Mouse (Mus musculus) embryonic facial prominence, embryonic 10.5 days (tissue): ENCODE results near the gene Bdh1. TPM values are rescaled to one million over a fixed set of nuclear protein-coding genes. Genes with fewer than 3 reads are reported as not detected.

Source experiments
- DNase-seq: peaks from one replicate; pipeline ENCODE4 v3.0.0-alpha.2; 2017; ENCODE audit warnings: low spot score
- H3K27ac ChIP-seq: fragments of 300-500 bp; sonication (generic); replicated peaks from 2 replicates; pipeline ENCODE4 v1.5.1; 2016; ENCODE audit warnings: mild to moderate bottlenecking
- H3K27me3 ChIP-seq: fragments of 300-500 bp; sonication (generic); replicated peaks from 2 replicates; pipeline ENCODE4 v1.6.1; 2016; ENCODE audit warnings: low read depth, mild to moderate bottlenecking; ENCODE audit not compliant: poor library complexity, severe bottlenecking
- H3K36me3 ChIP-seq: fragments of 300-500 bp; sonication (generic); replicated peaks from 2 replicates; pipeline ENCODE4 v1.6.1; 2016; ENCODE audit warnings: mild to moderate bottlenecking, moderate library complexity
- H3K4me1 ChIP-seq: fragments of 300-500 bp; sonication (generic); 2 replicates; pipeline ENCODE4 v1.6.1; 2016
- H3K4me3 ChIP-seq: fragments of 300-500 bp; sonication (generic); 2 replicates; pipeline ENCODE4 v1.5.1; 2016; ENCODE audit warnings: mild to moderate bottlenecking, moderate library complexity
- H3K9me3 ChIP-seq: fragments of 300-500 bp; sonication (generic); 2 replicates; pipeline ENCODE4 v1.6.1; 2016; ENCODE audit warnings: mild to moderate bottlenecking
- WGBS: fragments of 180-500 bp; shearing (Covaris S2); methylation state at CpG from one replicate; pipeline ENCODE4 v1.1.7; 2016; 5-methylcytosine and 5-hydroxymethylcytosine counted together
- polyA plus RNA-seq: library from polyadenylated mRNA; unstranded; fragments of >200 nt; fragmentation: Nextera tagmentation; extraction: Ambion mirVana; gene quantifications from 2 replicates; pipeline ENCODE4 v1.2.1, GENCODE M21; 2016

Bdh1 gene
- polyA plus RNA-seq, 1 experiment from 2014 or later, result 13.4 TPM

GRCm38 (mm10) chr16:31499021-31499420, 76.9 kb downstream of the Bdh1 start:
- H3K4me3 ChIP-seq, result no peak overlapping the region
- DNase-seq, result no peak
- H3K36me3 ChIP-seq, result no peaks in the 10 kb centered on the region
- peaks cover 9% of the 10 kb centered on the region; the same call in 1 of the 2 replicates for H3K27me3 ChIP-seq
- peaks cover 73% of the 10 kb centered on the region for H3K4me1 ChIP-seq
- H3K9me3 ChIP-seq, result no peaks in the 10 kb centered on the region
- 93% methylated on average over 6 of the region's 6 CpGs for WGBS
- peak overlapping the region; percentile 68; the same call in 1 of the 2 replicates for H3K27ac ChIP-seq

- WGBS, result 60% methylated on average over 11 of the region's 11 CpGs
- peak overlapping the region; percentile 68 for H3K27ac ChIP-seq
Measured at GRCm38 (mm10) chr16:31499681-31500310, 77.7 kb downstream of the Bdh1 start.

GRCm38 (mm10) chr16:31500532-31500931, 78.5 kb downstream of the Bdh1 start:
- peaks cover 62% of the 10 kb centered on the region for H3K4me1 ChIP-seq
- no peaks in the 10 kb centered on the region for H3K36me3 ChIP-seq
- no peaks in the 10 kb centered on the region for H3K9me3 ChIP-seq
- peak; percentile 49 for DNase-seq
- no peaks in the 10 kb centered on the region for H3K27me3 ChIP-seq
- no peak overlapping the region for H3K4me3 ChIP-seq
- H3K27ac ChIP-seq, result peak overlapping the region; percentile 68; the same call in 1 of the 2 replicates
- 61% methylated on average over 3 of the region's 3 CpGs for WGBS

More at GRCm38 (mm10) chr16:31499681-31500310, 77.7 kb downstream of the Bdh1 start:
- H3K27me3 ChIP-seq, result peaks cover 7% of the 10 kb centered on the region; the same call in 1 of the 2 replicates
- no peaks in the 10 kb centered on the region for H3K9me3 ChIP-seq
- H3K4me3 ChIP-seq, result no peak overlapping the region
- H3K36me3 ChIP-seq, result no peaks in the 10 kb centered on the region
- H3K4me1 ChIP-seq, result peaks cover 66% of the 10 kb centered on the region
- no peak for DNase-seq

GRCm38 (mm10) chr16:31500969-31501750, 79.1 kb downstream of the Bdh1 start:
- WGBS, result 57% methylated on average over 14 of the region's 14 CpGs
- no peaks in the 10 kb centered on the region for H3K9me3 ChIP-seq
- DNase-seq, result peak; percentile 74
- no peaks in the 10 kb centered on the region for H3K27me3 ChIP-seq
- peaks cover 61% of the 10 kb centered on the region for H3K4me1 ChIP-seq
- H3K36me3 ChIP-seq, result no peaks in the 10 kb centered on the region
- H3K27ac ChIP-seq, result peak overlapping the region; percentile 68
- H3K4me3 ChIP-seq, result no peak overlapping the region

GRCm38 (mm10) chr16:31501751-31502365, 79.8 kb downstream of the Bdh1 start:
- Histone ChIP-seq H3K36me3 (no peaks in the 10 kb centered on the region), H3K27me3 (no peaks in the 10 kb centered on the region), H3K9me3 (no peaks in the 10 kb centered on the region), H3K4me3 (no peak overlapping the region), H3K4me1 (peaks cover 66% of the 10 kb centered on the region), H3K27ac (peak overlapping the region; percentile 68)
- DNase-seq, result peak; percentile 31
- 44% methylated on average over 14 of the region's 14 CpGs for WGBS

GRCm38 (mm10) chr16:31506665-31507456, 84.8 kb downstream of the Bdh1 start:
- no peaks in the 10 kb centered on the region for H3K36me3 ChIP-seq
- peak overlapping the region; percentile 31; the same call in 1 of the 2 replicates for H3K4me3 ChIP-seq
- DNase-seq, result peak; percentile 28
- 39% methylated on average over 10 of the region's 10 CpGs for WGBS
- H3K4me1 ChIP-seq, result peaks cover 65% of the 10 kb centered on the region
- no peaks in the 10 kb centered on the region for H3K27me3 ChIP-seq
- H3K9me3 ChIP-seq, result no peaks in the 10 kb centered on the region
- peak overlapping the region; percentile 60 for H3K27ac ChIP-seq

GRCm38 (mm10) chr16:31507457-31507755, 85.3 kb downstream of the Bdh1 start:
- peak; percentile 36 for DNase-seq
- peaks cover 59% of the 10 kb centered on the region for H3K4me1 ChIP-seq
- H3K27me3 ChIP-seq, result no peaks in the 10 kb centered on the region
- 15% methylated on average over 6 of the region's 6 CpGs for WGBS
- no peaks in the 10 kb centered on the region for H3K36me3 ChIP-seq
- peak overlapping the region; percentile 60; the same call in 1 of the 2 replicates for H3K27ac ChIP-seq
- H3K9me3 ChIP-seq, result no peaks in the 10 kb centered on the region
- peak overlapping the region; percentile 31; the same call in 1 of the 2 replicates for H3K4me3 ChIP-seq

GRCm38 (mm10) chr16:31507794-31508526, 85.9 kb downstream of the Bdh1 start:
- Histone ChIP-seq H3K36me3 (no peaks in the 10 kb centered on the region), H3K4me1 (peaks cover 54% of the 10 kb centered on the region), H3K27ac (peak overlapping the region; percentile 89), H3K4me3 (peak overlapping the region; percentile 40; the same call in 1 of the 2 replicates), H3K27me3 (no peaks in the 10 kb centered on the region), H3K9me3 (no peaks in the 10 kb centered on the region)
- 21% methylated on average over 14 of the region's 14 CpGs for WGBS
- peak; percentile 72 for DNase-seq

Other genes starting within 250 kb of the Bdh1 start
- gene Acap2, start 221.0 kb upstream of the Bdh1 start, polyA plus RNA-seq, result 18.8 and 19.0 TPM in 2 replicates
- gene Ppp1r2, start 147.0 kb upstream of the Bdh1 start, polyA plus RNA-seq, result 87.2 and 91.8 TPM in 2 replicates
- gene Apod, start 107.5 kb upstream of the Bdh1 start, polyA plus RNA-seq, result 5.0 and 6.1 TPM in 2 replicates
- gene Dlg1, start 241.2 kb downstream of the Bdh1 start, polyA plus RNA-seq, result 27.5 and 27.7 TPM in 2 replicates